Mouse (Mus musculus): ENCODE measurements around the gene Ptprr.

The Ptprr gene

GRCm38 (mm10) chr10:116196596-116197415 is 178.8 kb downstream of the Ptprr start:
- no peak for DNase-seq (ENCODE audit: low spot score in 2 of 2)

DNA sequence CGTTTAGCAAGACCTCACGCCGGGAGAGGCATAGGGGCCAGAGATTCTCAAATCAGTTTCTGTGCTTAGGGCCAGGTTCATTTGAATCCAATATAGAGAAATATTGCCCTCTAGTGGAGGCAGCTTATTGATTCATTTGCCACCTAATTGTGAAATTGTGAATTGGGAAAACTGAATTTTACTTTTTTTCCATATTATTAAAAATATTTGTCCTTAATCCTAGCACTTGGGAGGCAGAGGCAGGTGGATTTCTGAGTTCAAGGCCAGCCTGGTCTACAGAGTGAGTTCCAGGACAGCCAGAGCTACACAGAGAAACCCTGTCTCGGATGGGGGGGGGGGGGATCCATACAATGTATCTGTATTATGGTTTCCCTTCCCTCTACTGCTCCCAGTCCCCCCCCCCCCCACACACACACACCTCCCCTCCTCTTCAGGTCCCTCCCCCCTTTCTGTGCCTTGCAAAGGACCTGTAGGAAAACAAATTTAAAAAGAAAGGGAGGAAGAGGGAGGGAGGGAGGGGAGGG is 179.5 kb downstream of the Ptprr start:
- DNase-seq (ENCODE audit: low spot score in 2 of 2): peak in 1 of 2 experiments; percentile 6

GRCm38 (mm10) chr10:116199035-116199434 is 181.0 kb downstream of the Ptprr start:
- DNase-seq (ENCODE audit: low spot score in 2 of 2): peak in 1 of 2 experiments; percentile 17

- DNase-seq (ENCODE audit: low spot score in 2 of 2): no peak
Observed at GRCm38 (mm10) chr10:116201542-116201941, 183.5 kb downstream of the Ptprr start.

- peak; percentile 68 to 82 for DNase-seq (ENCODE audit: low spot score in 2 of 2)
Observed at GRCm38 (mm10) chr10:116205580-116206358, 187.8 kb downstream of the Ptprr start.

- DNase-seq (ENCODE audit: low spot score in 2 of 2): peak; percentile 55 to 84
Observed at GRCm38 (mm10) chr10:116206449-116206848, 188.4 kb downstream of the Ptprr start.

DNA sequence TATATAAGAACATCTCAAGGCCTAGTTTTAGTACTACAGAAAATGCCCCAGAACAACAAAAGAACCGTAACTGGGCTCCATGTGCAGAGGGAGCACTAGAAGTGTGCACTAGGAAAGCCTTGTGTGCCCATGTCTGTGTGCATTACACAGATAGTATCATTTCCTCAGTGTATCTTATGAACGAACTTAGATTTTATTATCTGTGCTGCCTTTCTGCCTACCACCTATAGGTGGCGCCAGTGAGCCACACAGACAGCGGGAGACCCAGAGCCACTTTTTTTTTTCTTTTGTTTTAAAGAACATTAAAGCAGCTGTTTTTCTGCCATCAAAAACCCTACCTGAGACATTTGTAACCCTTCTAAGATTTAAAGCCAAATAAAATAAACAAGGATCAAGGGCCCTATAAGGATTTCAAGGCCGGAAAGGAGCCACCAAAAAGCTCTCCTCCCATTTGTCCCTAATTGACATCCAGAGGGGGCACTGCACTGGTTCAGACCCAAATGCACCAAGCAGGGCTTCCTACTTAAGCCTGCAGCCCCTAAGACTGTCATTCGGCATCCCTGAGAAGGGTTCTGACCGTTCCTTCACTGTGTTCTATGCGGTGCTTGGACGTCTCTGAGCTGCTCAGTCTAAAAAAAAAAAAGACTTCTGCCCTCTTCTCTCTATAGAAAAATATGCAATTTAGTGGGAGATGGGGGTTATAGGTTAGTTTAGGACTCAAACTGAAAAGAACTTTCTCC is 190.1 kb downstream of the Ptprr start:
- DNase-seq (ENCODE audit: low spot score in 2 of 2): peak; percentile 45 to 50

- DNase-seq (ENCODE audit: low spot score in 2 of 2): peak; percentile 44 to 75
Observed at GRCm38 (mm10) chr10:116208727-116209115, 190.7 kb downstream of the Ptprr start.

- no peak for DNase-seq (ENCODE audit: low spot score in 2 of 2)
Observed at GRCm38 (mm10) chr10:116212127-116212526, 194.1 kb downstream of the Ptprr start.

- peak; percentile 34 to 43 for DNase-seq (ENCODE audit: low spot score in 2 of 2)
Observed at GRCm38 (mm10) chr10:116220336-116221118, 202.5 kb downstream of the Ptprr start.

DNA sequence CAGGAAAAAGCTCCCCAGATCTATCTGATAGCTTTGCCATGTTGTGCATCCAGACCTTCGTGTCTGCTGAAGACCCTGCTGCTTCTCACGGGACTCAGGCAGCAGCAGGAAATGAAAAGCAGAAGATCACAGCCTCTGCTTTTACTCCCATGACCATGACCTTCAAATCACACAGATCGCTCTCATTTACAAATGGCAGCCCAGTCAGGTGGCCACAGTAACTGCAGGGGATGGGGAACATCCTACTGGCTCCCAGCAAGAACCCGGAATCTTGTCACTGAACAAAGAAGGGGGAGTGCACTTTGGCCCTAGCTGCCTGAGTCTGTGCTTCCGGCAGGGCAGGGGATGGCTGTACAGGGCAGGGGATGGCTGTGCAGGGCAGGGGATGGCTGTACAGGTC is 217.3 kb downstream of the Ptprr start:
- DNase-seq (ENCODE audit: low spot score in 2 of 2): no peak

DNA sequence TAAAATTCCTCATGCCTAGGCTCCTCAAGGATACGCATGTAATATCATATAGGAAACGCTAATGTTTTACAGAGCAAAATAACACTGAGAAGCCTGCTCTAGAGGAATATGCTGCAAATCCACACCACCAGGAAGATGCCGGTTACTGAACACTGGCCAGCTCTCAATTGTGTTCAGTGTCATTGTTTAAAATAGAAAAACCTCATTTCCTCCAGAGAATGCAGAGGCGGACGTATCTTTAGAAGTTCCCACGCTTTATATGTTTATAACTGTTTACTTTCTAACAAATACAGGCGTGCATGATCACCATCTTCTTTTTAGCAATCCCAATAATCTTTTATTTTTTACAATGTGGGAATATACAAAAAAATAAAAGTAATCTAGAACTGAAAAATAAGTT is 224.2 kb downstream of the Ptprr start:
- DNase-seq (ENCODE audit: low spot score in 2 of 2): peak in 1 of 2 experiments; percentile 19

GRCm38 (mm10) chr10:116243373-116243772 is 225.4 kb downstream of the Ptprr start:
- peak in 1 of 2 experiments; percentile 31 for DNase-seq (ENCODE audit: low spot score in 2 of 2)

- no peak for DNase-seq (ENCODE audit: low spot score in 2 of 2)
Observed at GRCm38 (mm10) chr10:116245632-116246031, 227.6 kb downstream of the Ptprr start.

DNA sequence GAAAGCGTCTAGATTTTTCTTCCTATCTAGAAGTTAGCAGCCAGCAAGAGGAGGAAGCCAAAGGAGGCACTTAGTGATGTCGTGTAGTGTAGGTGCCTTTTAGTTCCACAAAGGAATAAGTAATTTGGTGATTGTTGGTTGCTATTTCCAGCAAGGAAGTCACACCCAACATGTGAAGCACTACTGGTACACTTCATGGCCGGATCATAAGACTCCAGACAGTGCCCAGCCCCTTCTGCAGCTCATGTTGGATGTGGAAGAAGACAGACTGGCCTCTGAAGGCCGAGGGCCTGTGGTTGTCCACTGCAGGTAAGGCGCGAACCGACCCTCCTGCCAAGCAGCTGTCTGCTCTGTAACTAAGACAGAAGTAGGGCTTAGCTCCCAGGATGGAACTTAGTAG is 234.7 kb downstream of the Ptprr start:
- peak; percentile 42 to 56 for DNase-seq (ENCODE audit: low spot score in 2 of 2)

DNA sequence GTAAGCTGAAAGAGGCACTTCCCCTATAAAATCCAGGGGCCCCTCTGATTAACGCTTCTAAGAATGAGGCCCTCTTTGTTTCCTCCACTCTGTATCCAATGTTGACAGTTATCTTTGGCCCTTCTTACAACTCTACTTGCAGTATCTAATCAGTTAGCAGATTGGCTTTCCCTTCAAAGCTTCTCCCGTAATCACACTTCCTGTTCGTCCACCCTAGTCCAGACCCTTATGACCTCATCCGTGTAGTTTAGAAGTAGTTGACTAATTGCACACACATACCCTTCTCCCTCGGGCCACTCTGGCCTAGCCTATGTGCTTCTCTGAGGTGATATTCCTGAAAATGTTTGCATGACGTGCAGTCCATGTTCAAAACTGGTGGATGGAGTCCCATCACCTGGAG is 236.0 kb downstream of the Ptprr start:
- DNase-seq (ENCODE audit: low spot score in 2 of 2): peak in 1 of 2 experiments; percentile 40

GRCm38 (mm10) chr10:116259298-116259697 is 241.3 kb downstream of the Ptprr start:
- no peak for DNase-seq (ENCODE audit: low spot score in 2 of 2)

DNA sequence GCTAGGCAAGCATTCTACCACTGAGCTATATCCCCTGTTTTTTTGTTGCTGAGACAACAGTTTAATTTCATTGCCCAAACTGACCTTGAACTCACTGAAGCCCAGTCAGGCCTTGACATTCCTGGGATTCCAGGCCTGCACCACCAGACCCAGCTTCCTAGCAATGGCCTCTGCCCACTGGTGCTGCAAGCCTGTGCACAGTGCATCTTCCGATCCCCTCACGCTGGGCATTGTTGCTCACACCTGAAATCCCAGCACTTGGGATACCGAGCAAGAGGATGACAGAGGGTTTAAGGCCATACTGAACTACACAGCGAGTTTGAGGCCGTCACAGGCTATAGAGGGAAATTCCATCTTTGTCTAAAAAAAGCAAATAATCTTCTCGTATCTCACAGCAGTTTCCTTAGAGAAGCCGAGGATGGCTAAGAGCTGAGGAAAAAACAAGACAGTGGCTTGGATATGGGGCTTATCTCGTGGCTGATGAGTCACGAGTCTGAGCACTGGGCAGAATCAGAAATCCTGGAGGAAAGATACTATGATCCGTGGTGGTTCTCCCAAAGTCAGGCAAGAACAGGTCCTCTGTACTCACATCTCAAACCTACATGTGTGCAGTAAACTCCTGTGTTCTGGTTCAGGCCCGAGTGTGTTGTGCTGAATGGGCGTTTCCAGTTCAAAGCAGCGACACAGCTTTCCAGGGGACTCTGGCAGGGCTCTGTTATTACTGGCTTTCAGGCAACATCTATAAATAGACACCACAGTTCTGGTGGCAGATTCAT is 242.8 kb downstream of the Ptprr start:
- peak; percentile 67 to 77 for DNase-seq (ENCODE audit: low spot score in 2 of 2)

DNA sequence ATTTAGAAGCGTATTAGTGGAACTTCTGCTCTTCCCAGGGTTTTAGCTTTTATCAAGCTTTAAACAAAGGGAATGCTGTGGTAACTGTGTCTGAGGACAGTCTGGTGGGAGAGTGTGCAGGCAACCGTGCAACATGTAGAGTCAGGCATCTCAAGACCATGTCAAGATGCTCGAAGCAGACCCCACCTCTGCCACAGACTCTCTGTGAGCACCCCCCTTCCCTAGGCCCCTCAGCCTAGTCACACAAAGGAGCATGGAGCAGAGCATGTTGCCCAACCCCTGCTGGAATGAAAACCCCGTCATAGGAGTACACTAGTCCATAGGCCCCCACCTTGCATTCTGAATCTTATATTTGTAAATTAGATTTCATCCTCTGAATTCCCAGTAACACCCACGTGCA is 243.5 kb downstream of the Ptprr start:
- no peak for DNase-seq (ENCODE audit: low spot score in 2 of 2)

GRCm38 (mm10) chr10:116264521-116264920 is 246.5 kb downstream of the Ptprr start:
- no peak for DNase-seq (ENCODE audit: low spot score in 2 of 2)
